Mouse (Mus musculus) adrenal gland, adult (tissue): Measurements from ENCODE around the gene Spaca7.
"Not testable (repeated sequence)": the region's sequence is repeated elsewhere in the genome, so short reads cannot be mapped to it uniquely, and the experiment has no call there.

Source experiments
- DNase-seq, 2 experiments: peaks; one replicate each; pipeline ENCODE4 v3.0.0; 2022 to 2023; ENCODE audit warnings: low spot score in 1 of 2; ENCODE audit not compliant: inconsistent age in 2 of 2

Spaca7 gene

DNA sequence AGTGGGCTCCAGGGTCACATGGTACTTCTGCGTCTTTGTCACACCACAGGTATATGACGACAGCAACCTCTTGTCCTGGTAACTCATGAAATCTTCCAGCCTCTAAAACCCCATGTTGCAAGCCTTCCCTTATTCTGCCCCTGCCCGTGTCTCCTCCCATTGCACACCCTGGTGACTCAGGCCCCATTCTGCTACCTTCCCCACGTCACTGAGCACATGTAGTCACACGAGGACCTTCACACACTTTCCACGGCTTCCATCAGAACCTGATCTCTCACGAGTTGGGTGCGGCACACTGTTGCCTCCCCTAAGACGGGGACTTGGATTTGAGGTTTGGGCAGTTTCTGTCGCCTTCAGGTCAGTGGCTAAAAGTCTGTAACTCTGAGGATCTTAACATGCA is 36.0 kb downstream of the Spaca7 start:
- peak in 1 of 2 experiments; percentile 33 for DNase-seq

DNA sequence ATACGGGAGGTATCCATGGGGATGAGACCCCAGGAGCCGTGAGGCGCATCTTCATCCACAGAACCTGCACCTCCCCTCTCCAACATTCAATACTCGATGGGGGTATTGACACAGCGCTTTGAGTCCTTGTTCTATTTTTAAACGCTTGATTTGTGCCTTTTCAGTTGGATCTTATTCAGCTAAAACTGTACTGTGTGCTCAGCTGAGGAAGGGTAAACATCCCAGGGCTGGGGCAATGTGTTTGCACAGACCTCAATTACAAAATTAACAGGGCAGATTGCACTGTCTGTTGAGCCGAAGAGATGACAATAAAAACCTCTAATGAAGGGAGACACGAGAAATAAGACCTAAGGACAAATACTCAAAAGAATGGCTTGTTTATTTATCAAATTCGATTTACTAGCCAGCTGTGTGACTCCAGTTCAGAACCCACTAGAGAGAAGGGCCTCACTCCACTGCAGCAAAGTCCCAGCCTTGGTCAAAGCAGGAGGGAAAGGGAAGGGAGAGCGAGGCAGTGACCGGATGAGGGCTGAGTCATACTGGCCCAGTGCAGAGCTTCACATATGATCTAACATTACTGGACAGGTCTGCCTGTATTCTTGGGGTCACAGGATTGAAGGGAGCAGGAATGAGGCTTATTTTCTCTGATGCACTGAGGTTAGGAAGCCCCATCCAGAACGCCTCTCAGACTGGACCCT is 37.1 kb downstream of the Spaca7 start:
- no peak for DNase-seq

GRCm38 (mm10) chr8:12613201-12613600 is 40.4 kb downstream of the Spaca7 start:
- DNase-seq, result no peak

- not testable (repeated sequence) for DNase-seq
Measured at GRCm38 (mm10) chr8:12617369-12617768, 44.5 kb downstream of the Spaca7 start.

DNA sequence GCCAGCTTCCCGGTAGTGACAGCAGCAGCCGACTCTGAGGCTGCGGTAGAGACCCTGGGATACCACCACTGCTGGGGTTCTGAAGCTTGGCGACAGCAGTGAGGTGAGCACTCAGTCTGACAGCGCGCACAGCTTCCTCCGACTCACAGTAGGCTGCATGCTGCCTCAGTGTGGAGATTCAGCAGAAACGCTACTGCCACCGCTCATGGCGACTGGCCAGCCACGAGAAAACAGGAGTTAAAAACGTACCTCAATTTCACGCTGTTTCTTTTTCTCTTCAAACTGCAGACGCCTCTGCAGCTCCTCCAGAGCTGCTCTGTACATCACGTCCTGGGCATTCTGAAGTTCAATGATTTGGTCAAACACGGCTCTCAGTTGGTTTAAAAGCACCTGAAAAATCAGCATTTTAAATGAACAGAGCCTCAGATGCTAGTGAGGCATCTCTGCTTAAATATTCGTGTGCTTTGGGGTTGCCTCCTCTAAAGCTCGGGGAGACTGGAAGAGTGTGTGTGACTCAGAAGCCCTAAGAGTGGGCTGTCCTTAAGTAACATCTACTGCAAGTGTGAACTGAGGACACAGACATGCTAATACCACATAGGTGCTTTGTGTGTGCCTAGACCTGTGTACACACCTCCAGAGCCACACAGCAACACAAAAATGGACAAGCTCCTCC is 48.9 kb downstream of the Spaca7 start:
- no peak for DNase-seq

DNA sequence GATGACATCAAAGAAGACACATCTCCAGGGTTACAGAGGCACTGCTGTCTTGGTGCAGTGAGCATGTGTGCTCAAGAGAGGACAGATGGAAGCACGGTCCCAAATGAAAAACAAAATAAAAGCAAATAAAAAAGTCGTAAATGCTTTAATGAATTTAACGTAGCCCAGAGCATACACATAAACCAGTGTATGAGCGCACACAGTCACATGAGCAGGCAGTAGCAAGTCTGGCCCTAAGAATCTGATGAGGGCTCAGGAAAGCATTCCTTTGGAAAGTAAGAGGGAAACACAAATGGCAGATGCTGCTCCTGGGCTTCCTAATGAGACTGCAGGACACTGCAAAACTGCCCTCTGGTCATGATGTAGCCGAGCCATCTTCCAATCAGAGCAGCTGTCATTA is 53.1 kb downstream of the Spaca7 start:
- no peak for DNase-seq

DNA sequence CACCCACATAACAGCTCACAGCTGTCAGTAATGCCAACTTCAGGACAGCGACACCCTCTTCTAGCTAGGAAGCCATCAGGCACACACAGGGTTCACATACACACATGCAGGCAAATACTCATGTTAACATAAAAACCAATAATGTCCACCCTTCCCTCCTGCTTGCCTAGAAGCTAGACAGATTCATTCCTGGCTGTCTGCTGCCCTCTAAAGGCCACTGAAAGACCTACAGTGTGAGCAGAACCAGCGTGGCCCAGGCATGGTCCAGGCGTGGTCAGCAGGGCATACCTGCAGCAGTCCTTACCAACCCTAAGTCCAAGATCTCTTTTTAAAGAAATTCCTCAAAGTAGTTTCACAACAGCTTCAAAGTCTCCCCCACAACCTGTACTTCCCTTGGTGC is 56.2 kb downstream of the Spaca7 start:
- DNase-seq, result peak; percentile 28 to 79

GRCm38 (mm10) chr8:12635366-12635765 is 62.5 kb downstream of the Spaca7 start:
- no peak for DNase-seq

- no peak for DNase-seq
Measured at GRCm38 (mm10) chr8:12638446-12638845, 65.6 kb downstream of the Spaca7 start.

- no peak for DNase-seq
Measured at GRCm38 (mm10) chr8:12641527-12641926, 68.7 kb downstream of the Spaca7 start.

DNA sequence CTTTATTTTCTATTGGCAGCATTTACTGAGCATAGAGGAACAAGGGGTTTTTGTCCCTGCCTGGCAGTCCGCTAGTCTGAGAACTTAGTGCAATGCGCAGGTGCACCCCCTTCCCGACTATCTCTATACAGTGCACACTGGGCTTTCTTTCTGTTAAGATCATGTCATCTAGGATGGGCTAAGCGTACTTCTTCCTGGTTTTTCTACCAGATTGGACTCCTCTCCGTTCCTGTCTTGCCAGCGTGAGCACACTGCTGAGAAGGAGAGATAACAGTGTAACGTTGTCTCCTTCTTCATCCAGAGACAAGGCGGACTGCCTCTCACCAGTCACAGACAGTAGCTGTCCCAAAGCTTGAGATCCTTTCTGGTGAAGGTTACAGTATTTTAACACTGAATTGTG is 71.5 kb downstream of the Spaca7 start:
- no peak for DNase-seq

- no peak for DNase-seq
Measured at GRCm38 (mm10) chr8:12644894-12645293, 72.1 kb downstream of the Spaca7 start.

DNA sequence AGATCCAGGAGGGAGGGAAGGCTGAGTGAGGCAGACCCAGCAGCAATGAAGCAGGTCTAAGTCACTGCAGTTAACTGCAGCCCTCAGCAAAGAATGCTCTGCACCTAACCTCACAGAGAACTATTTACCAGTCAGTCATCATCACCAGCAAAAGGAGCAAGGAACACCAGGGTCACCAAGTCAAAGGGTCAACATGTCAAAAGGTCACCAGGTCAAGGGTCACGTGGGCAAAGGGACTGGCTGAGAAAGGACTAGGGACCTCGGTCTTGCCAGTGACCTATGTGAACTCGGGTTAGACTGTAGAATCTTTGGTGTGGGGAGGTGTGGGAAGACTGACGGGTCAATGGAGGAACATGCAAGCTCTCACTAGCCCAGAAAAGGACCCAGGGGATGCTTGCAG is 73.7 kb downstream of the Spaca7 start:
- no peak for DNase-seq

GRCm38 (mm10) chr8:12648951-12649350 is 76.1 kb downstream of the Spaca7 start:
- no peak for DNase-seq
